Mouse (Mus musculus): ENCODE results near the gene Prr9.

The Prr9 gene

DNA sequence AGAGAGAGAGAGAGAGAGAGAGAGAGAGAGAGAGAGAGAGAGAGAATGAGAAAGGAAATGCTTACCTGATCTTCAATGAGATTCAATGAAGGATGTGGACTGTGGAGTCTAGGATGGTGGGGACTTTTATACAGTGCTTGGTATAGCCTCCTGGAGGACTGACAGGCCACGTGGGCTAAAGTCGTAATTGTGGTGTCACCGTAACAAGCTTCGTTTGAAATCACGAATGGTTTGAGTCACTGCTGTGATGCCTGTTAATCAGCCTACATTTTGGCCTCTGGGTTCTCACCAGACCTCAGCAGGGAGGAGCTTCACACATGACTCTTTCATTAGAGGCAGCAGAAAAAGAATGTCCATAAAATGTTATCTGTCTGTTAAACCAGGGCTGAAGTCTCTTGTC lies at the start of gene Prr9:
Gene Prr9 (minus strand): TSS at position 101 of the 400 bp plus-strand sequence.
- in situ Hi-C loops (cut with MboI, MseI) = no loop called here

DNA sequence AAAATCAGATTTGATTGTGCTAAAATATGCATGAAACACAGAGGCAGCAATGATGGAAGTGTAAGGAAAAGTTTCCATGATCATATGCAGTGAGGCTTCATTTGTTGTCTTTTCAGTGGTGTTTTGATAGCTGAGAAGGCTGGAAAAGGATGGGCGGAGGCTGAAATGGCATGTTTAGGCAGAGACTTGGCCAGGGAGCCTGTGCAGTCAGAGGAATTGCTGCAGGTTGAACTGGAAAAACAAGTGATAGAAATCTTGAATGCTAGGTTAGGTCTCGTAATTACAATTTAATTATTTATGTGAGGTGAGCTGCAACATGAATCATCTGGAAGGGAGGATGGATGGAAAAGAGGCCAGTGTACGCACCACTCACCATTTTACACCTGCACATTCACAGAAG lies 46.1 kb upstream of the Prr9 start:
- in situ Hi-C loops (cut with MboI, MseI) = no loop called here

DNA sequence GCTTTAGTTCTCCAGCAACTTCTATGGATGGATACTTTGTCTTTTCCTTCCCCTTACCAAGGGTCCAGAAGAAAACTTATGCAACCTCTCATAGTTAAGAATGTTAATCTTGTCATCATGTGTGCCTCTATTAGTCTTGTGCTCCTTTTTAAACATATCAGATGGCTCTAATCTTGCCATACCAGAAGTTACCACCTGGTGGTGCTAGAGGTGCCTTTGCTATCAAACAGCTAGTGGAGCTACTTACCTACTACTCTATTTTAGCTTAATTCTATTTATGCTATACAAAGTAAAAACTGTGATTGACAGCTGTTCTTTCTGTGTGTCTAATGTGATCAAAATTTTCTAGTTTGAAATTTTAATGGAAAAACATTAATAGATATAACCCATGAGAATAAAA lies 29.6 kb upstream of the Prr9 start:
- in situ Hi-C loops (cut with MboI, MseI) = loop anchor here (5.0 kb wide), 1 partner anchor 454 kb away; the partner anchor contains the start of gene 2210017I01Rik

DNA sequence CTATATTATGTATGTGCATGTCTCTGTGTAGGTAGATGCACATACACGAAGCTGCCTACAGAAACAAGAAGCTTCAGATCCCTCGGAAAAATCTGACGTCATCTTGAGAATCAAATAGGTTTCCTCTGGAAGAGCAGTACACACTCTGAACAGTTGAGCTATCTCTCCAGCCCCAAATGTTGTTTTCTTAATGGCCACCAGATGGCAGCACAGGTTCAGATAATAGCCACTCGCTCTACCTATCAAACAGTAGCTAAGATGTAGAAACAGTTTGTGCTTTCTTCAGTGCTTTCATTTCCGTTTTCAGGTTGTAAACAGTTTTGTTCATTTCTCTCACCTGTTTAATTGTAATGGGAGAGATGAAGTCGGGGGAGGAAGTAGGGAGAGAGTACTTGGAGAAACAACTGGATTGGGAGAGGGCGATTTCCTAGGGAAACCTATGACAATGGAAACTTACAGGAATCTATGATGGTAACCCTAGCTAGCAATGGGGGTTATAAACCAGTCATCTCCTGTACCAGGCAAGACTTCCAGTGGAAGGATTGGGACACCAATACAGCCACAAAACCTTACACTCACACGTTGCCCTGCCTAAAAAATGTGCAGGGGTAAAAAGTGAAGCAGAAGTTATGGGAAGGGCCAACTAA lies 27.0 kb upstream of the Prr9 start:
- in situ Hi-C loops (cut with MboI, MseI) = loop anchor here (5.0 kb wide), 1 partner anchor 457 kb away; the partner anchor contains the start of gene 2210017I01Rik

DNA sequence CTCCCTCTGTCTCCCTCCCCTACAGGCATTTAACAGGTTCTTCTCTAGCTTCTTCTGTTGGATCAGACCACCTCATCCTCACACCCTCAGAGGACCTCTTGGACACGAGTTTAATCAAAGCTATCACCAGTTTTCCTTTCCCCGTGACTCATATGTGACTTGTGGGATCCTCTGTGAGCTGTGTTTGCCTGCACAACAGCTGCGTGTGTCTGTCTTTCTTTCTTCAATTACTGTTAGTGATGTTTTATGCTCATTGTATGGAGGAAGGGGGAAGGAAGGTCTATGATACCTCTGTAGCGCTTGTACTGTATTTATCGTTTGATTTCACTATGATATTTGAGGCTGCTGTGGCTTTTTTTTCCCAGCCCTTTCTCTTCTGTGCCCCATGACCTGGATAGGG lies 24.2 kb upstream of the Prr9 start:
- in situ Hi-C loops (cut with MboI, MseI) = no loop called here

DNA sequence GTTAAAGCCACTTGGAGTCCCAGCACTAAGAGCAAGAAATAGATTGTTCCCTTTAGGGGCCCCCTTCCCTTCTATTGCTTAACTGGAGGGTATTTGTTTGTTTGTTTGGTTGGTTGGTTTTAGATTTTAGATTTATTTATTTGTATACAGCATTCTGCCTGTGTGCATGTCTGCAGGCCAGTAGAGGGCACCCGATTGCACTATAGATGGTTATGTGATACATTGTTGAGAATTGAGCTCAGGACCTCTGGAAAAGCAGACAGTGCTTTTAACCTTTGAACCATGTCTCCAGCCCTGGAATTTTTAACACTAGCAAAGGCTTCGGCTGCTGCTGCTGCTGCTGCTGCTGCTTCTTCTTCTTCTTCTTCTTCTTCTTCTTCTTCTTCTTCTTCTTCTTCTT lies 23.7 kb upstream of the Prr9 start:
- in situ Hi-C loops (cut with MboI, MseI) = no loop called here

DNA sequence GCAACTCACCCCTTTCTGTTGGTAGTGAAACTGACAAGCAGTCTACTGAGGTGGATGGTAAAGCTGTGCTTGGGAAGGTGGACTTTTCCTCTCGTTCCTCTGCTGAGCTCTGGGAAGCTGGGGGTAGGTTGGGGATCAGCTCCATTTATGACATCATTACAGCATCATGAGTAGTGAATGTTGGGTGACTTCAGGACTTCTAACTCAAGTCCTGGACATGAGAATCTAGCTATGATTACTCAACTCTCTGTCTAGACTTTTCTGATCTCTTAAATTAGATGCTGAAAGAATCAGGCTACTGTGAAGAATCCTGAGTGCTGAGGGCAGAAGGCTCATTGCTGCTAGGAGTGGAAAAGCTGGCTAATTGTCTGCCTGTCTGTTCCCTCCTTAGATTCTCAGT lies 18.9 kb upstream of the Prr9 start, which contains the start of gene Lelp1:
Gene Lelp1 (minus strand): TSS at position 101 of the 400 bp plus-strand sequence.
- in situ Hi-C loops (cut with MboI, MseI) = no loop called here

DNA sequence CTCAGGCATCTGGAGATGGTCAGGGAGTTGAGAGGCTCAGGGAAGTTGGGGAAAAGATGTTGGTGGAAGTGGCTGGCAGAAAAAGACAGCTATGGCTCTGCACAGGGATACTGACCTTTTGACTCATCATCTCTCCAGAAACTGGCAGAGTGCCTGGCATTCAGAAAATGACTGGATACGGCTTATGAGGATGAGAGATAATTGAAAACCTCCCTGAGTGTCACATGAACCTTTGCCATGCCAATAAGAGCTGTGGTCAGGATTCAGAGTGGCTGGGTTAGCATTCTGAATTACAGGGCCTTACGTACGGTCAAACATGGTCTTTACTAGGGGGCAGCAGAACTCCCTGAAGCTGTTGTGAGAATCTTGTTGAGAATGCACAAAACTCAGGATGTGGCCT lies 2.8 kb downstream of the Prr9 start:
- in situ Hi-C loops (cut with MboI, MseI) = no loop called here

DNA sequence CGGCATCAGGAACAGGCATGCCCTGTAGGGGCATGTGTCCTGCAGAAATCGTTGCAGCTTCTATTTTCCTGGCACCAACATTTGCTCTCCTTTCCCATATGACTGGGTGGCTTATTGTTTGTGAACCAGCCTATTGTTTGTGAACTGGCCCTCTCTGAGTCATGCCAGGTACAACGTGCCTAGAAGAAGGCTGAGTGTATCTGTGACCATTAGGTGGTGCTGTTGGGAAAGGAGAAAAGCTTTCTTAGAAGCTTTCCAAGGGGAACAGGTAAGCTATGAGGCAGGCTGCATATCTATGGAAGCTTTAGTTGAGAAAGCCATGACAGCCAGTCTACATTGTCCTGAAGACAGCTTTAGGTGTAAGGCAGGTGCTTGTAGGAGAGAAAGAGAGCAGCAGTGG lies 5.8 kb downstream of the Prr9 start:
- in situ Hi-C loops (cut with MboI, MseI) = no loop called here

DNA sequence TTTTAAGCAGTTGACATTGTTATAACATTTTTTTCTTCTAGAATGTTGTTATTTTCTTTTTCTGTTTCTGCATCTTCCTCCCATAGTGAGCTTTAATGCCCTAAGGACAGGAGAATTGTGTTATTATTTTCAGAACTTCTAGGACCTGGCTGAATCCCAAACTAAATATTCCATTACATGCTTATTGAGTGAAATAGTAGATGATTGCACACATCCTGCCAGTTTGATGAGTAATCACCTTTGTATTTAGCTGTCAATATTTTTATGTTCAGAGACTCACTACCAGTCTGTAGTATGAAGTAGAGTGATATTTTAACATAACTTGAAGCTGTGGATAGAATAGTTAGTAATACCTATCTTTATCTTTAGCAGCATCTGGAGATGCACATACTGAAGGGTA lies 12.2 kb downstream of the Prr9 start:
- in situ Hi-C loops (cut with MboI, MseI) = no loop called here

DNA sequence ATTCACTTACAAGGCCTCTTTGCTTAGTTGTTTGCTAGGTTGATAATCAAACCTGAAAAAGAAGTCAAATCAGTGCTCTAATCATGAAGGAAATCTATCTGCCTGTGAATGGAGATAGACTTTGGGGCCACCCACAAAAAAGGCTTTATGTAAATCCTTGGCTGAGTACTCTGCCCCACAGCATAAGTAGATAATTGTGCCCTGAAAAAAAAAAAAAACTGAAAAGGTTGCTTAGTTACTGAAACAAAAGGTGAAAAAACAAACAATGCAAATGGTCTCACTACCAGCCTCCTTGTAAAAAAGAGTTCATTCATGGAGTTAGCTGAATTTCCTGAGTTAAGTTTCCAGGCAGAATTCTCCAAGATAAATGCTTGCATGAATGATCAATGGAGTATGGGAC lies 13.0 kb downstream of the Prr9 start:
- in situ Hi-C loops (cut with MboI, MseI) = no loop called here

DNA sequence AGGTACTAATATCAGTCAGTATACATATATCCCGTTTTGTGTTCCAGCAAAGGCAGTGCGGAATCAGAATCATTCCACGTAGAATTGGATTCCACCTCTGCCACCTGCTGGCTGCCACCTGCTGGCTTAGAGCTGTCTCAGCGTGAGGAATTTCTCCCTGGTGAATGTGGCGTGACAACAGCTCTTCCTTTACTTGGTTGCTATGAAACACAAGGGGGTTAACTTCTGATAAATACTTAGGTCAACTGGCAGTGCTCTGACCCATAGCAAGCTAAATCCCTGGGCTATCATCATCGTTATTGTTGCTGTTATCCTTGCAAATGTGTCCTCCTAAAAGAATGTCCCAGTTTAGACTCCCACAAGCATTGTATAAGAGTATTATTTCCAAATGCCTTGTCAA lies 17.2 kb downstream of the Prr9 start:
- in situ Hi-C loops (cut with MboI, MseI) = no loop called here

DNA sequence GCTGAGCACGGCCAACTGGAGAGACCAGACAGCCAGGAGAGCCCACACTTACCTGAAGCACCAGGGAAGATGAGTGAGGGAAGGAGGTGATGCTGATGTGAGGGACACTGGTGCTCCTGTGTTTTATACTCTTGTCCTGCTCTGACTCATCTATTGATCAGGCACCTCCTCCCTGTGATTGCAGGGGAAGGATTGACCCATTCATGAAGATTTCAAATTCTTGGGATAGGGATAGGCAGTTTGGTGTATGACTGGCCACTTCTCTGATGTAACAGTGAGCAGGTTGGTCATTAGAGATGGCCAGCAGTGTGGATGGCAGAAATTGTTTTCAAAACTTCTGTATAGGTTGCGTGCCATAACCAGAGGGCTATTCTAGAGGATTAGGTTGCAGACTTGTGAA lies 40.7 kb downstream of the Prr9 start, which contains the start of gene Lor:
Gene Lor (minus strand): TSS at position 101 of the 400 bp plus-strand sequence.
- in situ Hi-C loops (cut with MboI, MseI) = no loop called here

DNA sequence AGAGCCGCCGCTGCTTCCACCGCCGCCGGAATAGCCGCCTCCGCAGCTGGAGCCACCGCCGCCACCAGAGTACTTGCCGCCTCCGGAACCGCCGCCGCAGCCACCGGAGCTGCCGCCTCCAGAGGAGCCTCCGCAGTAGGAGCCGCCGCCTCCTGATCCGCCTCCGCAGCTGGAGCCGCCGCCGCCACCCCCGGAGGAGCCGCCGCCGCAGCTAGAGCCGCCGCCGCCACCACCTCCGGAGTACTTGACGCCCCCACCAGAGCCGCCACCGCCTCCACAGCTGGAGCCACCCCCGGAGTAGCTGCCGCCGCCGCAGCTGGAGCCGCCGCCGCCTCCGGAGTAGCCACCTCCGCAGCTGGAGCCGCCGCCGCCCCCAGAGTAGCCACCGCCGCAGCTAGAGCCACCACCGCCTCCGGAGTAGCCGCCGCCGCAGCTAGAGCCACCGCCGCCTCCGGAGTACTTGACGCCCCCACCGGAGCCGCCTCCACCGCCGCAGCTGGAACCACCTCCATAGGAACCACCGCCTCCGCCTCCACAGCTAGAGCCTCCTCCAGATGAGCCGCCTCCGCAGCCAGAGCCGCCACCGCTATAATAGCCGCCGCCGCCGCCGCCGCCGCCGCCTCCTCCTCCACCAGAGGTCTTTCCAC lies 42.3 kb downstream of the Prr9 start:
- in situ Hi-C loops (cut with MboI, MseI) = no loop called here

DNA sequence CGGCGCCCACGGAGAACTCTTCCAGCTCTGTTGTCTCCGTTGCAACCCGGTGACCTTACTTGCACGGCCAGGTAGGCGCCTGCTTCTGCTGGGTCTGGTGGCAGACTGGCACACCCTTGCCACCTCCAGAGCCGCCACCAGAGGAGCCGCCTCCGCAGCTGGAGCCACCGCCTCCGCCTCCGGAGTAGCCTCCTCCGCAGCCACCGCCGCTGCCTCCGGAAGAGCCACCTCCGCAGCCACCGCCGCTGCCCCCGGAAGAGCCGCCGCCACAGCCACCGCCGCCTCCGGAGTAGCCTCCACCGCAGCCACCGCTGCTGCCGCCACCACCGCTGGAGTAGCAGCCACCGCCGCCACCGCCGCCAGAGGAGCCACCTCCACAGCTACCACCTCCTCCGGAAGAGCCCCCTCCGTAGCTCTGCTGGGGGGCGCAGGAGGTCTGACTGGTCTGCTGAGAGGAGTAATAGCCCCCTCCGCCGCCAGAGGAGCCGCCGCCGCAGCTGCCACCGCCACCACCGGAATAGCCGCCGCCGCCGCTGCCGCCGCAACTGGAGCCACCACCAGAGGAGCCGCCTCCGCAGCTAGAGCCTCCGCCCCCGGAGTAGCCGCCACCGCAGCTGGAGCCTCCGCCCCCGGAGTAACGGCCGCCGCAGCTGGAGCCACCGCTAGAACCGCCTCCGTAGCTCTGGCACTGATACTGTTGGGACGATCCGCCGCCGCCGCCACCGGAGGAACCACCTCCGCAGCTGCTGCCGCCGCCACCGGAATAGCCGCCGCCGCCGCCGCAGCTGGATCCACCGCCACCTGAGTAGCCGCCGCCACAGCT lies 43.1 kb downstream of the Prr9 start:
- in situ Hi-C loops (cut with MboI, MseI) = no loop called here
